Mouse (Mus musculus) liver, adult 2 months (tissue): ENCODE measurements around the gene Spon1.

Experiments used
- CTCF ChIP-seq: fragments of 200-500 bp; IDR thresholded peaks from 2 replicates; pipeline ENCODE4 v1.5.1; 2011; ENCODE audit warnings: low read depth, low read length, control low read depth
- POLR2A ChIP-seq: fragments of 200-500 bp; IDR thresholded peaks from 2 replicates; pipeline ENCODE4 v1.6.1; 2011; ENCODE audit warnings: low read length, control low read depth; ENCODE audit not compliant: insufficient read depth; ENCODE audit errors: extremely low read depth

GRCm38 (mm10) chr7:114042973-114043928 is 277.5 kb downstream of the Spon1 start:
- TF ChIP-seq CTCF (no peak), POLR2A (no peak)
